Mouse (Mus musculus) CH12.LX (cell line): Measurements from ENCODE around the gene Gm37240.

ENCODE experiments used
- CTCF ChIP-seq, 2 experiments: IDR thresholded peaks in 1 of 2; conservative IDR thresholded peaks in 1 of 2; 2 replicates each; pipeline ENCODE4 v1.5.1; 2011 to 2012; ENCODE audit warnings: low read depth in 2 of 2, low read length in 2 of 2, improper control_type of control experiment in 1 of 2, inconsistent platforms in 1 of 2, mild to moderate bottlenecking in 1 of 2, moderate library complexity in 1 of 2
- EP300 ChIP-seq: IDR thresholded peaks from 2 replicates; pipeline ENCODE4 v1.6.1; 2011; ENCODE audit warnings: low read length, improper control_type of control experiment
- KAT2A ChIP-seq: IDR thresholded peaks from 2 replicates; pipeline ENCODE4 v1.6.1; 2012; ENCODE audit warnings: low read length, improper control_type of control experiment, inconsistent platforms; ENCODE audit not compliant: insufficient replicate concordance
- MAZ ChIP-seq: IDR thresholded peaks from 2 replicates; pipeline ENCODE4 v1.6.1; 2012; ENCODE audit warnings: low read depth, mild to moderate bottlenecking, inconsistent platforms, low read length, improper control_type of control experiment, moderate library complexity
- MXI1 ChIP-seq: IDR thresholded peaks from 2 replicates; pipeline ENCODE4 v1.6.1; 2011; ENCODE audit warnings: mild to moderate bottlenecking, low read depth, low read length, improper control_type of control experiment
- POLR2A ChIP-seq: IDR thresholded peaks from 2 replicates; pipeline ENCODE4 v1.6.1; 2011; ENCODE audit warnings: low read depth, mild to moderate bottlenecking, improper control_type of control experiment, low read length
- POLR2AphosphoS2 ChIP-seq: IDR thresholded peaks from 2 replicates; pipeline ENCODE4 v1.6.1; 2011; ENCODE audit warnings: low read depth, low read length, improper control_type of control experiment
- RAD21 ChIP-seq: IDR thresholded peaks from 2 replicates; pipeline ENCODE4 v1.6.1; 2011; ENCODE audit warnings: low read depth, mild to moderate bottlenecking, low read length, improper control_type of control experiment, moderate library complexity
- RCOR1 ChIP-seq: conservative IDR thresholded peaks from 2 replicates; pipeline ENCODE4 v1.6.1; 2012; ENCODE audit warnings: low read depth, mild to moderate bottlenecking, inconsistent platforms, low read length, improper control_type of control experiment
- ZMIZ1 ChIP-seq: IDR thresholded peaks from 2 replicates; pipeline ENCODE4 v1.6.1; 2012; ENCODE audit warnings: low read depth, mild to moderate bottlenecking, inconsistent platforms, low read length, improper control_type of control experiment

- TF ChIP-seq ZMIZ1 (no peak), POLR2A (no peak), RCOR1 (no peak), CTCF (conservative IDR thresholded peaks at IDR 0.05 in 1 of 2, IDR thresholded peaks at IDR 0.05 in 1 of 2; ENCODE audit: low read depth in 2 of 2, low read length in 2 of 2) (no peak), KAT2A (no peak), POLR2AphosphoS2 (no peak), RAD21 (no peak), EP300 (no peak), MAZ (no peak), MXI1 (no peak)
Measured at GRCm38 (mm10) chr3:84875306-84875705, 1012.0 kb downstream of the Gm37240 start.
